In the genomic region with DNA sequence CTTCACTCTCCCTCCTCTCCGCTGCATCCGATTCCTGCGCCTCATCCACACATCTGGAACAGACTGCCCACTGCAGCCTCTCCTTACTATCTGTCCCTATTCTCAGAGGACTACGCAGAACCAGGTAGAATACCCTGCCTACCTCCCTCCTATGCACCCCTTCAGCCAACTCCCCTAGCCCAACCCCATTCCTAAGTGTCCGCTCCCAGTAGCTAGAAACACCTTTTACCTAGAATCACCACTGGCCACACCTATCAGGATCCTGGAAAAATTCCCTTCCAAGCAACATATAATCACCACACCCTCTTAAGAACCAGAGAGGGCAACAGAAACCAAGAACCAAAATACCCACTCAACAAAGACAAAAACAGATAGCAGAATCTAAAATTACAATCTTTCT, we compare ENCODE assay signal across 28 mouse cellular contexts.
"Had no signal": no experiment of that assay in that cellular context is flagged by ENCODE, and none has a peak within 500 bp of the region (broad histone marks: within the 10 kb centered on the region; RNA-seq: fewer than 3 reads in every experiment).

No protein-coding gene starts in this region.

- H3K9ac ChIP-seq: embryonic facial prominence, embryonic 12.5 days; embryonic facial prominence, embryonic 13.5 days; embryonic facial prominence, embryonic 15.5 days; forebrain, embryonic 12.5 days; forebrain, embryonic 13.5 days; forebrain, embryonic 15.5 days; forebrain, postnatal 0 days had no signal

- H3K4me2 ChIP-seq: embryonic facial prominence, embryonic 12.5 days; embryonic facial prominence, embryonic 13.5 days; embryonic facial prominence, embryonic 15.5 days; forebrain, embryonic 12.5 days; forebrain, embryonic 13.5 days; forebrain, embryonic 15.5 days had no signal

- H3K4me3 ChIP-seq: embryonic facial prominence, embryonic 10.5 days; embryonic facial prominence, embryonic 12.5 days; embryonic facial prominence, embryonic 13.5 days; embryonic facial prominence, embryonic 15.5 days; erythroblast, embryonic 14.5 days; forebrain, embryonic 10.5 days; forebrain, embryonic 12.5 days; forebrain, embryonic 13.5 days; forebrain, embryonic 15.5 days; gastrocnemius, adult 2 months; heart, adult 2 months had no signal

- H3K9me3 ChIP-seq: embryonic facial prominence, embryonic 10.5 days; embryonic facial prominence, embryonic 12.5 days; embryonic facial prominence, embryonic 13.5 days; embryonic facial prominence, embryonic 15.5 days; forebrain, embryonic 10.5 days; forebrain, embryonic 12.5 days; forebrain, embryonic 13.5 days; forebrain, embryonic 15.5 days had no signal

- H3K27ac ChIP-seq: embryonic facial prominence, embryonic 10.5 days; embryonic facial prominence, embryonic 12.5 days; embryonic facial prominence, embryonic 13.5 days; embryonic facial prominence, embryonic 15.5 days; forebrain, embryonic 10.5 days; forebrain, embryonic 12.5 days; forebrain, embryonic 13.5 days; forebrain, embryonic 15.5 days; gastrocnemius, adult 2 months; heart, adult 2 months had no signal

- DNase-seq: cerebellum, adult 8-10 months; cerebellum, adult 9-10 months; cerebellum, adult 9-11 months; cerebellum, postnatal 10 days; cerebellum, postnatal 14 days; cerebellum, postnatal 25 days; cerebellum, postnatal 36 days; embryo, embryonic 11 days; forebrain, postnatal 0 days; gastrocnemius, adult 2 months; gastrocnemius, postnatal 10 days; gastrocnemius, postnatal 14 days; gastrocnemius, postnatal 25 days; gastrocnemius, postnatal 36 days; heart, adult 11 months; heart, adult 18-20 months; heart, adult 2 months had no signal

- ATAC-seq: forebrain, embryonic 13.5 days; forebrain, embryonic 14.5 days; forebrain, embryonic 15.5 days; forebrain, embryonic 16.5 days; forebrain, postnatal 0 days had no signal

- H3K27me3 ChIP-seq: embryonic facial prominence, embryonic 12.5 days; embryonic facial prominence, embryonic 13.5 days; embryonic facial prominence, embryonic 15.5 days; forebrain, embryonic 12.5 days; forebrain, embryonic 13.5 days; forebrain, embryonic 15.5 days had no signal
